Mouse (Mus musculus) CD4-positive naive resting alpha-beta T cell, adult 76 days (primary cell): ENCODE data around the gene Lss. TPM values are rescaled to one million over a fixed set of nuclear protein-coding genes. Genes with fewer than 3 reads are reported as not detected.

Source experiments
- total RNA-seq: library from RNA; stranded (reverse); gene quantifications from one replicate; pipeline ENCODE4 v1.2.4, GENCODE M21; 2023

The Lss gene
- 21.3 TPM for total RNA-seq

DNA sequence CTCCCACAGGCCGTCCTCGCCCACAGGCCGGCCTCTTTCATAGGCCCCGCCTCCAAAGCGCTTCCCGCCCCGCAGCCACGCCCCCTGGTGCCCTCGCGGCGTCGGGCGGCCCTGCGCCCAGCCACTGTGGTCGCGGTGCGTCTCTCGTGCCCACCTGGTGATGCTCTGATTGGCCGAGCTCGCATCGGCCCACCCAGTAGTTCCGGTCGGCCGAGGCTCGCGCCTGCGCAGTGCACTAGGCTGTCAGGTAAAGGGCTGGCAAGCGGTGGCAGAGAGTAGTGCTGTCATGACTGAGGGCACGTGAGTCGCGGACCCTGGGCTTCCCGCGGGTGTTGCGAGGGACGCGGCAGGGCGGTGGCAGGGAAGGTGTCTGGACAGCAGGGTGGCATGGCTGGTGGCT is at the start of gene Lss:
Gene Lss, plus strand, starts transcription at position 214 of the 400 bp plus-strand sequence.

GRCm38 (mm10) chr10:76561972-76562371 is 30.6 kb downstream of the Lss start, which contains the start of gene Spatc1l:
Gene Spatc1l, plus strand, starts transcription at chr10:76562272.

DNA sequence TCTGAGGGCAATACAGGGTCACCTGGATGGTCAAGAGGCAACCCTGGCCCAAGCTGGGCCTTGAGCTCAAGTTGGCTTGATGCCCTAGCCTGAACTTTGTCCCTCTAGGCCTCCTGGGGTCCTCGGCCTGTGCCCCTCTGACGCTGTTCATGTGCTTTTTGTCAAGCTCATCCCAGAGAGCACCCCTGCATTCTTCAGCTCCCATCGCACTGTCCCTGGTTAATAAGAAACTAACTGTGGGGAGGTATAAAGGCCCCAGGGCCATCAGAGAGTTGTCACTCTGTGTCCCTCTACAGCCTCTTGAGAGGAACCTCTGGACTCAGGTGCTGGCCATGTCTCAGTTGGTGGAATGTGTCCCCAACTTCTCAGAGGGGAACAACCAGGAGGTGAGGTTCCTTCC is 44.0 kb downstream of the Lss start, which contains the start of gene Ftcd:
Gene Ftcd, plus strand, starts transcription at position 275 of the 400 bp plus-strand sequence.

Other genes starting within 250 kb of the Lss start
- 4.8 TPM for gene Dip2a, start 186.3 kb upstream of the Lss start, total RNA-seq
- gene AC141477.1, start 91.1 kb upstream of the Lss start, total RNA-seq, result 33.7 TPM
- gene Pcnt, start 88.8 kb upstream of the Lss start, total RNA-seq, result 71.0 TPM
- gene 2610028H24Rik, start 82.5 kb upstream of the Lss start, total RNA-seq, result not detected
- 81.0 TPM for gene Mcm3ap, start 62.7 kb upstream of the Lss start, total RNA-seq
- gene Ybey, start 62.5 kb upstream of the Lss start, total RNA-seq, result 1.4 TPM
- gene Spatc1l, start 30.7 kb downstream of the Lss start, total RNA-seq, result 0.59 TPM
- gene Ftcd, start 44.1 kb downstream of the Lss start, total RNA-seq, result not detected
- gene Col6a2, start 92.0 kb downstream of the Lss start, total RNA-seq, result 0.26 TPM
- not detected for gene Col6a1, start 194.6 kb downstream of the Lss start, total RNA-seq